Mouse (Mus musculus) thymus, postnatal 25 days (tissue): ENCODE measurements around the gene Timp3.
A peak's percentile ranks its signal among the peaks of the same experiment; 100 is the strongest.

ENCODE experiments used
- DNase-seq: peaks from one replicate; pipeline ENCODE4 v3.0.0; 2022

The Timp3 gene

GRCm38 (mm10) chr10:86300293-86301116 lies at the start of gene Timp3:
Gene Timp3 (plus strand): TSS chr10:86300372.
- no peak for DNase-seq

- no peak for DNase-seq
Observed at GRCm38 (mm10) chr10:86256221-86256620, 44.0 kb upstream of the Timp3 start.

- no peak for DNase-seq
Observed at GRCm38 (mm10) chr10:86257045-86257444, 43.1 kb upstream of the Timp3 start.

GRCm38 (mm10) chr10:86258046-86258445 lies 42.1 kb upstream of the Timp3 start:
- DNase-seq: no peak

- no peak for DNase-seq
Observed at GRCm38 (mm10) chr10:86258992-86259391, 41.2 kb upstream of the Timp3 start.

- DNase-seq: no peak
Observed at GRCm38 (mm10) chr10:86261725-86262124, 38.4 kb upstream of the Timp3 start.

GRCm38 (mm10) chr10:86264618-86265017 lies 35.6 kb upstream of the Timp3 start:
- DNase-seq: no peak

GRCm38 (mm10) chr10:86270254-86270653 lies 29.9 kb upstream of the Timp3 start:
- DNase-seq: no peak

- DNase-seq: no peak
Observed at GRCm38 (mm10) chr10:86272826-86273225, 27.3 kb upstream of the Timp3 start.

GRCm38 (mm10) chr10:86273410-86274191 lies 26.6 kb upstream of the Timp3 start:
- no peak for DNase-seq

- DNase-seq: no peak
Observed at GRCm38 (mm10) chr10:86275585-86275984, 24.6 kb upstream of the Timp3 start.

- no peak for DNase-seq
Observed at GRCm38 (mm10) chr10:86277327-86277726, 22.8 kb upstream of the Timp3 start.

- no peak for DNase-seq
Observed at GRCm38 (mm10) chr10:86278481-86278880, 21.7 kb upstream of the Timp3 start.

GRCm38 (mm10) chr10:86279579-86280168 lies 20.5 kb upstream of the Timp3 start:
- no peak for DNase-seq

GRCm38 (mm10) chr10:86281238-86281637 lies 18.9 kb upstream of the Timp3 start:
- no peak for DNase-seq

GRCm38 (mm10) chr10:86286508-86286907 lies 13.7 kb upstream of the Timp3 start:
- DNase-seq: no peak

GRCm38 (mm10) chr10:86290109-86290771 lies 9.9 kb upstream of the Timp3 start:
- DNase-seq: no peak

GRCm38 (mm10) chr10:86293880-86294279 lies 6.3 kb upstream of the Timp3 start:
- no peak for DNase-seq

GRCm38 (mm10) chr10:86294599-86295365 lies 5.4 kb upstream of the Timp3 start:
- no peak for DNase-seq

- no peak for DNase-seq
Observed at GRCm38 (mm10) chr10:86295454-86296098, 4.6 kb upstream of the Timp3 start.

- peak; percentile 50 for DNase-seq
Observed at GRCm38 (mm10) chr10:86296111-86296510, 4.1 kb upstream of the Timp3 start.

- no peak for DNase-seq
Observed at GRCm38 (mm10) chr10:86297307-86297706, 2.9 kb upstream of the Timp3 start.
